22 mouse cellular contexts compared by ENCODE assay signal in genomic region chr13:56342491-56342890, GRCm38 (mm10). TPM values are rescaled to one million over a fixed set of nuclear protein-coding genes. Genes with fewer than 3 reads are reported as not detected.
DNase-seq lines count a peak whose midpoint lies in the region; ATAC-seq and TF ChIP-seq lines count a peak whose summit lies in the region.
"Had no signal": no experiment of that assay in that cellular context is flagged by ENCODE, and none has a peak within 500 bp of the region (broad histone marks: within the 10 kb centered on the region; RNA-seq: fewer than 3 reads in every experiment).

No protein-coding gene starts in this region.

- H3K4me2 ChIP-seq in embryonic facial prominence, embryonic 14.5 days (ENCODE audit: low read depth, low read length): no peak overlapping the region
- peak overlapping the region; percentile 2; the same call in 1 of the 2 replicates for H3K4me2 ChIP-seq in heart, embryonic 13.5 days
- H3K4me2 ChIP-seq in heart, postnatal 0 days (ENCODE audit: low read depth, low read length): no peak overlapping the region
- H3K4me2 ChIP-seq: embryonic facial prominence, embryonic 12.5 days; forebrain, embryonic 13.5 days; heart, embryonic 12.5 days; hindbrain, embryonic 12.5 days; hindbrain, embryonic 15.5 days had no signal

- TF ChIP-seq EP300 in heart, postnatal 0 days (IDR thresholded peaks at IDR 0.05; ENCODE audit: low read depth): no peak

- TF ChIP-seq POLR2A in brain, embryonic 14.5 days (IDR thresholded peaks at IDR 0.05; ENCODE audit: borderline replicate concordance, extremely low read depth, insufficient read depth, insufficient read length, poor library complexity, severe bottlenecking): no peak

- intact Hi-C loops in heart, postnatal 10 days (cut with DNase I): no loop called here
- intact Hi-C loops in heart, postnatal 25 days (cut with DNase I): no loop called here

- peak; percentile 18; the same call in 1 of the 2 replicates for ATAC-seq in embryonic facial prominence, embryonic 14.5 days (ENCODE audit: low read depth)
- ATAC-seq in heart, embryonic 13.5 days (ENCODE audit: extremely low read depth, insufficient number of reproducible peaks, low FRiP score, low TSS enrichment): no peak
- ATAC-seq in heart, postnatal 0 days (ENCODE audit: insufficient read depth, low read depth): 0 out of 2 replicates have a peak, but pooled peaks have one; percentile 28
- ATAC-seq: activated CD4-positive, CD25-positive, alpha-beta regulatory T cell, adult 4 months; forebrain, embryonic 13.5 days; intestine, postnatal 0 days had no signal

- peaks cover 14% of the 10 kb centered on the region; the same call in 1 of the 2 replicates for H3K4me1 ChIP-seq in embryonic facial prominence, embryonic 14.5 days (ENCODE audit: control insufficient read depth, insufficient read depth, low read length)
- peaks cover 3% of the 10 kb centered on the region; the same call in 1 of the 2 replicates for H3K4me1 ChIP-seq in embryonic facial prominence, embryonic 10.5 days
- peaks cover 36% of the 10 kb centered on the region for H3K4me1 ChIP-seq in heart, embryonic 13.5 days
- peaks cover 12% of the 10 kb centered on the region; the same call in 1 of the 2 replicates for H3K4me1 ChIP-seq in heart, postnatal 0 days (ENCODE audit: control insufficient read depth, insufficient read depth)
- H3K4me1 ChIP-seq: embryonic facial prominence, embryonic 12.5 days; hindbrain, embryonic 12.5 days; hindbrain, embryonic 15.5 days had no signal

- no peak overlapping the region for H3K4me3 ChIP-seq in embryonic facial prominence, embryonic 14.5 days (ENCODE audit: low read depth, low read length)
- no peak overlapping the region for H3K4me3 ChIP-seq in embryonic facial prominence, embryonic 10.5 days
- H3K4me3 ChIP-seq in heart, embryonic 13.5 days: no peak overlapping the region
- no peak overlapping the region for H3K4me3 ChIP-seq in heart, postnatal 0 days (ENCODE audit: low read depth, low read length)
- H3K4me3 ChIP-seq: embryonic facial prominence, embryonic 12.5 days; forebrain, embryonic 13.5 days; heart, embryonic 12.5 days; hindbrain, embryonic 12.5 days; hindbrain, embryonic 15.5 days had no signal

- no peak for DNase-seq in embryonic facial prominence, embryonic 14.5 days (ENCODE audit: low spot score)
- DNase-seq in embryonic facial prominence, embryonic 10.5 days (ENCODE audit: low spot score): no peak
- no peak for DNase-seq in heart, postnatal 10 days
- peak; percentile 23 for DNase-seq in heart, postnatal 0 days (ENCODE audit: low spot score)
- DNase-seq in heart, postnatal 25 days (ENCODE audit: low spot score): no peak
- DNase-seq in brain, embryonic 14.5 days (ENCODE audit: low read depth): peak; percentile 68
- no peak for DNase-seq in thymus, postnatal 0 days (ENCODE audit: low spot score)
- DNase-seq: adrenal gland, adult 8-10 months; adrenal gland, postnatal 25 days; cerebellum, adult 18-20 months; cerebellum, adult 9-10 months; cerebellum, postnatal 14 days; gastrocnemius, postnatal 25 days; kidney, adult 2 months had no signal

- TF ChIP-seq CTCF in heart, postnatal 0 days (IDR thresholded peaks at IDR 0.05; ENCODE audit: low read depth): no peak
- no peak for TF ChIP-seq CTCF in brain, embryonic 14.5 days (IDR thresholded peaks at IDR 0.05; ENCODE audit: borderline replicate concordance, extremely low read depth, insufficient read depth, insufficient read length)

- H3K9me3 ChIP-seq in embryonic facial prominence, embryonic 14.5 days (ENCODE audit: control insufficient read depth, low read length): no peaks in the 10 kb centered on the region
- H3K9me3 ChIP-seq in embryonic facial prominence, embryonic 10.5 days: no peaks in the 10 kb centered on the region
- no peaks in the 10 kb centered on the region for H3K9me3 ChIP-seq in heart, embryonic 13.5 days
- no peaks in the 10 kb centered on the region for H3K9me3 ChIP-seq in heart, postnatal 0 days (replicated peaks; ENCODE audit: control insufficient read depth, low read length)
- H3K9me3 ChIP-seq: embryonic facial prominence, embryonic 12.5 days; forebrain, embryonic 13.5 days; heart, embryonic 12.5 days; hindbrain, embryonic 12.5 days; hindbrain, embryonic 15.5 days had no signal

- WGBS in embryonic facial prominence, embryonic 14.5 days: 72% methylated on average over 10 of the region's 10 CpGs
- 85% methylated on average over 10 of the region's 10 CpGs for WGBS in embryonic facial prominence, embryonic 10.5 days
- WGBS in heart, embryonic 13.5 days: 47% methylated on average over 10 of the region's 10 CpGs
- 22% methylated on average over 10 of the region's 10 CpGs for WGBS in heart, postnatal 0 days

- H3K27me3 ChIP-seq in embryonic facial prominence, embryonic 14.5 days (replicated peaks; ENCODE audit: control insufficient read depth, insufficient read depth, low read length): no peaks in the 10 kb centered on the region
- no peaks in the 10 kb centered on the region for H3K27me3 ChIP-seq in embryonic facial prominence, embryonic 10.5 days (replicated peaks; ENCODE audit: low read depth, poor library complexity, severe bottlenecking)
- peaks cover 12% of the 10 kb centered on the region; the same call in 1 of the 2 replicates for H3K27me3 ChIP-seq in heart, embryonic 13.5 days (replicated peaks)
- no peaks in the 10 kb centered on the region for H3K27me3 ChIP-seq in heart, postnatal 0 days (ENCODE audit: control insufficient read depth, insufficient read depth, low read length)
- H3K27me3 ChIP-seq: embryonic facial prominence, embryonic 12.5 days; forebrain, embryonic 13.5 days; heart, embryonic 12.5 days; hindbrain, embryonic 12.5 days; hindbrain, embryonic 15.5 days had no signal

- H3K27ac ChIP-seq in embryonic facial prominence, embryonic 14.5 days (replicated peaks; ENCODE audit: low read depth, low read length): no peak overlapping the region
- H3K27ac ChIP-seq in embryonic facial prominence, embryonic 10.5 days (replicated peaks): no peak overlapping the region
- H3K27ac ChIP-seq in heart, embryonic 13.5 days (replicated peaks): no peak overlapping the region
- H3K27ac ChIP-seq in heart, postnatal 0 days (ENCODE audit: low read depth): no peak overlapping the region
- H3K27ac ChIP-seq: embryonic facial prominence, embryonic 12.5 days; forebrain, embryonic 13.5 days; hindbrain, embryonic 12.5 days; hindbrain, embryonic 15.5 days had no signal

- H3K9ac ChIP-seq in embryonic facial prominence, embryonic 14.5 days (ENCODE audit: low read depth, low read length): no peak overlapping the region
- no peak overlapping the region for H3K9ac ChIP-seq in heart, embryonic 13.5 days
- H3K9ac ChIP-seq in heart, postnatal 0 days (replicated peaks; ENCODE audit: low read depth, low read length): no peak overlapping the region
- H3K9ac ChIP-seq: embryonic facial prominence, embryonic 12.5 days; forebrain, embryonic 13.5 days; heart, embryonic 12.5 days; hindbrain, embryonic 12.5 days; hindbrain, embryonic 15.5 days had no signal

- no peaks in the 10 kb centered on the region for H3K36me3 ChIP-seq in embryonic facial prominence, embryonic 14.5 days (ENCODE audit: control insufficient read depth, insufficient read depth, low read length)
- H3K36me3 ChIP-seq in embryonic facial prominence, embryonic 10.5 days (replicated peaks): no peaks in the 10 kb centered on the region
- H3K36me3 ChIP-seq in heart, embryonic 13.5 days: no peaks in the 10 kb centered on the region
- no peaks in the 10 kb centered on the region for H3K36me3 ChIP-seq in heart, postnatal 0 days (replicated peaks; ENCODE audit: control insufficient read depth, insufficient read depth, low read length)
- H3K36me3 ChIP-seq: embryonic facial prominence, embryonic 12.5 days; heart, embryonic 12.5 days; hindbrain, embryonic 12.5 days; hindbrain, embryonic 15.5 days had no signal

RNA-seq across cellular contexts. Expression of gene Cxcl14, which starts 46.1 kb away (rescaled TPM):
- polyA plus RNA-seq in embryonic facial prominence, embryonic 14.5 days (2014; fragmentation: Nextera tagmentation; extraction: Ambion mirVana): 126 and 202 TPM in 2 replicates
- 23.8 and 40.2 TPM in 2 replicates for polyA plus RNA-seq in embryonic facial prominence, embryonic 10.5 days (2016; fragmentation: Nextera tagmentation; extraction: Ambion mirVana)
- polyA plus RNA-seq in heart, embryonic 13.5 days (2015; fragmentation: Nextera tagmentation; extraction: Ambion mirVana): 1.1 and 1.9 TPM in 2 replicates
- total RNA-seq in heart, postnatal 10 days (2021): under 1 TPM; 0.17 to 0.96 TPM
- not detected in 2 replicates for total RNA-seq in heart, postnatal 0 days (2014; rRNA removed; ENCODE audit: low replicate concordance)
- polyA plus RNA-seq in heart, postnatal 0 days (2015; fragmentation: Nextera tagmentation; extraction: Ambion mirVana): 0.08 and 0.16 TPM in 2 replicates
- 1 to 10 TPM; 1.7 to 1.8 TPM for total RNA-seq in heart, postnatal 25 days (2021)
- polyA plus RNA-seq in brain, embryonic 14.5 days (2012; rRNA removed): 30.1 and 35.9 TPM in 2 replicates
- 0.38 and 0.72 TPM in 2 replicates for polyA plus RNA-seq in thymus, postnatal 0 days (2015; fragmentation: Nextera tagmentation; extraction: Ambion mirVana)
- polyA plus RNA-seq: activated CD4-positive, CD25-positive, alpha-beta regulatory T cell, adult 4 months had no signal

Comparison
In these comparisons a context has a peak if more than half of its experiments do, and no peak if none do; other contexts are left out.
1. DNase-seq: peak in heart, postnatal 0 days (single experiment) and brain, embryonic 14.5 days (single experiment); none in embryonic facial prominence, embryonic 14.5 days (single experiment), embryonic facial prominence, embryonic 10.5 days (single experiment), heart, postnatal 10 days (0 of 2), heart, postnatal 25 days (single experiment) and thymus, postnatal 0 days (single experiment).